Mouse (Mus musculus) hindbrain, embryonic 14.5 days (tissue): ENCODE results near the gene Zfp853. TPM values are rescaled to one million over a fixed set of nuclear protein-coding genes. Genes with fewer than 3 reads are reported as not detected.
A peak's percentile ranks its signal among the peaks of the same experiment; 100 is the strongest.

Experiments
- ATAC-seq: fragments of 200-750 bp; cut with Nextera tagmentation; 2 replicates; pipeline ENCODE4 v1.8.0; 2017; ENCODE audit warnings: moderate number of reproducible peaks, mild to moderate bottlenecking, moderate TSS enrichment, moderate library complexity; ENCODE audit not compliant: low FRiP score
- DNase-seq: peaks from one replicate; pipeline ENCODE4 v3.0.0-alpha.2; 2015; ENCODE audit warnings: low spot score
- H3K27ac ChIP-seq: fragments of 300-500 bp; sonication (generic); 2 replicates; pipeline ENCODE4 v1.5.1; 2014; ENCODE audit warnings: mild to moderate bottlenecking, moderate library complexity
- H3K27me3 ChIP-seq: fragments of 300-500 bp; sonication (generic); 2 replicates; pipeline ENCODE4 v1.6.1; 2014; ENCODE audit warnings: mild to moderate bottlenecking, low read length, mixed read lengths; ENCODE audit not compliant: control insufficient read depth, insufficient read depth
- H3K36me3 ChIP-seq: fragments of 300-500 bp; sonication (generic); replicated peaks from 2 replicates; pipeline ENCODE4 v1.6.1; 2014; ENCODE audit not compliant: control insufficient read depth, insufficient read depth
- H3K4me1 ChIP-seq: fragments of 300-500 bp; sonication (generic); replicated peaks from 2 replicates; pipeline ENCODE4 v1.6.1; 2014; ENCODE audit warnings: antibody characterized with exemption, low read length, mixed read lengths; ENCODE audit not compliant: control insufficient read depth, insufficient read depth
- H3K4me2 ChIP-seq: fragments of 300-500 bp; sonication (generic); replicated peaks from 2 replicates; pipeline ENCODE4 v1.6.1; 2014; ENCODE audit warnings: mild to moderate bottlenecking, moderate library complexity
- H3K4me3 ChIP-seq: fragments of 300-500 bp; sonication (generic); replicated peaks from 2 replicates; pipeline ENCODE4 v1.5.1; 2014; ENCODE audit warnings: mild to moderate bottlenecking, low read length
- H3K9ac ChIP-seq: fragments of 300-500 bp; sonication (generic); 2 replicates; pipeline ENCODE4 v1.6.1; 2014
- H3K9me3 ChIP-seq: fragments of 300-500 bp; sonication (generic); 2 replicates; pipeline ENCODE4 v1.6.1; 2016; ENCODE audit warnings: low read length; ENCODE audit not compliant: control insufficient read depth
- WGBS: fragments of 180-500 bp; shearing (Covaris S2); extraction: QIAGEN DNeasy Blood & Tissue Kit; methylation state at CpG from one replicate; pipeline ENCODE4 v1.1.7; 2014; 5-methylcytosine and 5-hydroxymethylcytosine counted together
- polyA plus RNA-seq: library from polyadenylated mRNA; unstranded; fragments of >200 nt; fragmentation: Nextera tagmentation; extraction: Ambion mirVana; gene quantifications from 2 replicates; pipeline ENCODE4 v1.2.1, GENCODE M21; 2014

Gene Zfp853
- polyA plus RNA-seq, 1 experiment from 2014 or later = 0.43 TPM

DNA sequence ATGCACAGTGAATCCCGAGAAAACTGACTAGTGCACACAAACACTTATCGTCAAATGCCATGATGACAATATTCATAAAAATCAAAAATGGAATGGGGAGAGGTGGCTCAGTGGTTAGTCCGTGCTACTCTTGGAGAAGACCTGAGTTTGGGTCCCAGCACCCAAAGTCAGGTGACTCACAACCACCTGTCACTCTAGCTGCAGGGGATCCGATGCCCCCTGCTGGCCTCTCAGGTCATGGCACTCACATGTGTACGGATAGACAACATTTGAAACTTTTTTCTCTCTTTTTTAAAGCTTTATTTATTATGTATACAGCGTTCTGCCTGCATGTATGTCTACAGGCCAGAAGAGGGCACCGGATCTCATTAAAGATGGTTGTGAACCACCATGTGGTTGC is 5.0 kb upstream of the Zfp853 start:
- peaks cover 46% of the 10 kb centered on the region for H3K36me3 ChIP-seq
- DNase-seq = no peak
- 95% methylated on average over 7 of the region's 7 CpGs for whole genome bisulfite sequencing

DNA sequence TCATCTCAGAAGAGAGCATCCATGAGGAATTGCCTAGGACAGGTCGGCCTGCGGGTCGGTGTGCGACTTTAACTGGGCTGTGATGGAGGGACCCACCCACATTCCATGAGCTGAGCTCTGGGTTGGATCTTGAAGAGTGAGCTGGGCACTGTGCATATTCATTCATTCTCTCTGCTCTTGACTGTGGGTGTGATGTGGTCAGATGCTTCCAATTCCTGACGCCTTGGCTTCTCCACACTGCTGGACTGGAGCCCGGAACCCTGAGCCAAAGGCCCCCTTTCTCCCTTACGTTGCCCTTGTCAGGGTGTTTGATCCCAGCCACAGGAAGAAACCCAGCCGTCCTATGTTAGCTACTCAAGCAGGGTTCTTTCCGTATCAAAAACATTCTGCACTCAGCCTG is 4.6 kb upstream of the Zfp853 start:
- H3K4me3 ChIP-seq = no peak overlapping the region
- no peak overlapping the region for H3K9ac ChIP-seq
- H3K4me2 ChIP-seq = no peak overlapping the region
- no peak for DNase-seq
- H3K27me3 ChIP-seq = peaks cover 17% of the 10 kb centered on the region
- H3K27ac ChIP-seq = no peak overlapping the region
- H3K4me1 ChIP-seq = peaks cover 8% of the 10 kb centered on the region; the same call in 1 of the 2 replicates
- H3K36me3 ChIP-seq = peaks cover 42% of the 10 kb centered on the region
- no peaks in the 10 kb centered on the region for H3K9me3 ChIP-seq
- ATAC-seq = no peak
- WGBS = 94% methylated on average over 9 of the region's 9 CpGs

More for the DNA sequence above, 5.0 kb upstream of the Zfp853 start:
- Histone ChIP-seq H3K27me3 (peaks cover 15% of the 10 kb centered on the region), H3K4me2 (no peak overlapping the region), H3K4me3 (no peak overlapping the region), H3K4me1 (peaks cover 5% of the 10 kb centered on the region; the same call in 1 of the 2 replicates), H3K9ac (no peak overlapping the region), H3K9me3 (no peaks in the 10 kb centered on the region), H3K27ac (no peak overlapping the region)
- no peak for ATAC-seq

DNA sequence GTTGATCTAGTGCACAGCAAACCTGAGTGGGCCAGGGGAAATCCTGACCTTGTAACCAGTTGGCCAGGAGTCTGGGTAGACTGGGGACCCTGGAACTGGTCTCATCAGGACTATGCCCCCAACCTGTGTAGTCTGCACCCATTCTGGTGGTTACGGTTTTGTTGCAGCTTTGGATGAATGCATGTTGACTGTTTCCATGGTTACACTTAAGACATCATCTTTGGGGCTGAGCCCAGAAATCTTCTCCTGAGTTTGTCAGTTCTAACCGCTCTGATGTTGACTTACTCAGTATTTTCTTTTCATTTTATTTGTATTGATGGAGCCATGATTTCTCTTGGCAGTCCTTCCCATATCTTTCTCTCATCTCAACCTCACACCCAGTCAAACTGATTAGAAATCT is 1.9 kb upstream of the Zfp853 start:
- no peak for ATAC-seq
- Histone ChIP-seq H3K4me3 (no peak overlapping the region), H3K27ac (no peak overlapping the region), H3K36me3 (peaks cover 16% of the 10 kb centered on the region), H3K9ac (no peak overlapping the region), H3K4me2 (no peak overlapping the region), H3K9me3 (no peaks in the 10 kb centered on the region), H3K27me3 (peaks cover 42% of the 10 kb centered on the region), H3K4me1 (peaks cover 8% of the 10 kb centered on the region; the same call in 1 of the 2 replicates)
- 83% methylated on average over 2 of the region's 2 CpGs for WGBS
- no peak for DNase-seq

DNA sequence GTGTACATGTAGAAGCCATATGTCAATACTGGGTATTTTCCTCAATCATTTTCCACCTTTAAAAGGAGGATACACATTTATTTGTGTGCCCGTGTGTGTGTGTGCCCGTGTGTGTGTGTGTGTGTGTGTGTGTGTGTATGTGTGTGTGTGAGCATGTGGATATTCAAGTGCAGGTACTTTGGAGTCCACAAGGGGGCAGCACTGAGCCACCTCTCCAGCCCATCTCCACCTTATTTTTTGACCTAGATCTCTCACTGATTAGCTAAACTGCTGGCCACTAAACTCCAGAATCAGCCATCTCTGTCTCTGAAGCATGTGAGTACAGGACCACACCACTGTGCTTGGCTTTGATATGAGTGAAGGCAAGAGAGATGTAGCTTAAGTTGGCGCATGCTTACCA is 1.4 kb upstream of the Zfp853 start:
- ATAC-seq = no peak
- peaks cover 46% of the 10 kb centered on the region for H3K27me3 ChIP-seq

DNA sequence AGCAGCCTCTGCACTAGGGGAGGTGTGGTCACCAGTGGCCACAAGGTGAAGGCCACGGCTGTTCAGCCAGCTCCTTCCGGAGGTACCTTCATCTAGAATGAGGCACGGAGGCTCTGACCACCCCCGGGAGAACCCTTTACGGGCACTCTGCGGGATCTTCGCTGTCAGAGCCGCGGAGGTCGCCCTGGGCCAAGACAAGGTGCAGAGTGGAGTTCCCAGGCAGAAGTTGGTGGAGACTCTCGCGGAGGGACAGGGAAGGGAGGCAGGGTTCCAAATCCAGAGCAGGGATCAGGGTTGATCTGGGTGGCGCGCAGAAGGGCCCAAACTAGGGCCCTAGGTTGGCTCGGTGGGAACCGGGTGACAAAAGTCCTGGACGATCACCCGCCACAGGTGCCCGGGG is 544 bp downstream of the Zfp853 start:
- Histone ChIP-seq H3K36me3 (no peaks in the 10 kb centered on the region), H3K27ac (no peak overlapping the region), H3K4me2 (peak overlapping the region; percentile 83), H3K9me3 (no peaks in the 10 kb centered on the region), H3K4me1 (peaks cover 9% of the 10 kb centered on the region; the same call in 1 of the 2 replicates), H3K27me3 (peaks cover 66% of the 10 kb centered on the region), H3K9ac (peak overlapping the region; percentile 63), H3K4me3 (peak overlapping the region; percentile 45)
- DNase-seq (no peak), ATAC-seq (no peak)
- WGBS = 1% methylated on average over 19 of the region's 19 CpGs

More for the DNA sequence above, 1.4 kb upstream of the Zfp853 start:
- no peak overlapping the region for H3K4me2 ChIP-seq
- H3K27ac ChIP-seq = no peak overlapping the region
- H3K9me3 ChIP-seq = no peaks in the 10 kb centered on the region
- peaks cover 8% of the 10 kb centered on the region; the same call in 1 of the 2 replicates for H3K4me1 ChIP-seq
- H3K4me3 ChIP-seq = no peak overlapping the region
- DNase-seq = no peak
- 93% methylated on average over 3 of the region's 3 CpGs for WGBS
- peaks cover 12% of the 10 kb centered on the region for H3K36me3 ChIP-seq
- no peak overlapping the region for H3K9ac ChIP-seq

DNA sequence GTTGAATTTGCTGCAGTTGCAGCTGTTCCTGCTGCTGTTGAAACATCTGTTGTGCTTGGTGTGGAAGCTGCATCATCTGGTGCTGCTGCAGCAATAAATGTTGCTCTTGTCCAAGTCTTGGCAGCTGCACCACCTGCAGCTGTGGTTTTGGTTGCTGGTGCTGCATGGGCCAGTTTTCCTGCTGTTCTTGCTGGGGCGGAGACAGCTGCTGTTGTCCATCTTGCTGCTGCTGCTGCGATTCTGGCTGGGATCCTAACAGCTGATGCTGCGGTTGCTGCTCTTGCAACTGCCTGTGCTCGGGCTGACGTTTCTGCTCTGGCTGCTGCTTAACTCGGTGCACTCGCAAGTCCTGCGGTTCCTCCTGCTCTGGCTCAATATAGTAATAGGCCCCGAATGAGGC is 4.1 kb downstream of the Zfp853 start:
- Histone ChIP-seq H3K27ac (no peak overlapping the region), H3K36me3 (no peaks in the 10 kb centered on the region), H3K9ac (no peak overlapping the region), H3K4me1 (peaks cover 12% of the 10 kb centered on the region; the same call in 1 of the 2 replicates), H3K4me3 (no peak overlapping the region), H3K9me3 (no peaks in the 10 kb centered on the region), H3K27me3 (peaks cover 79% of the 10 kb centered on the region), H3K4me2 (no peak overlapping the region)
- WGBS = 79% methylated on average over 9 of the region's 9 CpGs
- ATAC-seq = no peak
- no peak for DNase-seq

DNA sequence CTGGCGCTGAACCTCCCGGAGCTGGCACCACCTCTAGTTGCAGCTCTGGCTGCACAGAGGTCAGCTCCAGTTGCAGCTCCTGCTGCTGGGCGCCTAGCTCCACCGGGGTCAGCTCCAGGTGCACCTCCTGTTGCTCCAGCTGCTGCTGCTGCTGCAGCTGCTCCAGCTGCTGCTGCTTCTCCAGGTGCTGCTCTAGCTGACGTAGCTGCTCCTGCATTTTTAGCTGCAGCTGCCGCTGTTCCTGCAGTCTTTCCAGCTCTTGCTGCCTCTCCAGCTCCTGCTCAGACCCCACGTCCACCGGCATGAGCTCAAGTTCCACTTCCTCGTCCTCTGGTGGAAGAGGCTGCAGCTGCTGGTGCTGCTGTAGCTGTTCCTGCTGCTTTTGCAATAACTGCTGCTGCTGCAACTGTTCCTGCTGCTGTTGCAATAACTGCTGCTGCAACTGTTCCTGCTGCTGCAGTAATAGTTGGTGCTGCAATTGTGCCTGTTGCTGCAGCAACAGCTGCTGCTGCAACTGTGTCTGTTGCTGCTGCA is 5.0 kb downstream of the Zfp853 start:
- ATAC-seq (no peak), DNase-seq (no peak)
- no peak overlapping the region for H3K9ac ChIP-seq
- no peak overlapping the region for H3K27ac ChIP-seq
- H3K4me1 ChIP-seq = peaks cover 8% of the 10 kb centered on the region; the same call in 1 of the 2 replicates
- H3K36me3 ChIP-seq = no peaks in the 10 kb centered on the region
- H3K27me3 ChIP-seq = peaks cover 70% of the 10 kb centered on the region
- WGBS = 20% methylated on average over 9 of the region's 9 CpGs
- H3K4me3 ChIP-seq = no peak overlapping the region
- peak overlapping the region; percentile 48 for H3K4me2 ChIP-seq
- H3K9me3 ChIP-seq = no peaks in the 10 kb centered on the region

DNA sequence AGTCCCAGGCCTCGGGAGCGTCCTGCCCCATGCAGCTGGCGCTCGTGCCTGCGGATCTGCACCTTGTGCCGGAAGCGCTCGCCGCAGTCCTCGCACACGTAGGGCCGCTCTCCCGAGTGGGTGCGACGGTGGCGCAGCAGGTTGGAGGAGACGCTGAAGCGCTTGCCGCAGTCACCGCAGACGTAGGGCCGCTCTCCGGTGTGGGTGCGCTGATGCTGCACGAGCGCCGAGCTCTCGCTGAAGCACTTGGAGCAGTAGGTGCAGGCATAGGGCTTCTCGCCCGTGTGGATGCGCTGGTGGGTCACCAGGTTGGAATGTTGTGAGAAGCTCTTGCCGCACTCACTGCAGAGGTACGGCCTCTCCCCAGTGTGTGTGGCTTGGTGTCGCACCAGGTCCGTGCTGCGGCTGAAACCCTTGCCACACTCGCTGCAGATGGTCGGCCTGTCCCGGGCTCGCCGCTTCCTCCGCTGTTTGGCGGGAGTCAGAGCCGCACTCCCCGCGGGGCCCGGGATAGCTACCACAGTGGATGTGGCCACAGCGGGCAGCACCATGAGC is 5.6 kb downstream of the Zfp853 start:
- ATAC-seq (no peak), DNase-seq (no peak)
- Histone ChIP-seq H3K4me1 (0 out of 2 replicates have a peak, but pooled peaks cover 4% of the 10 kb centered on the region), H3K9ac (0 out of 2 replicates have a peak overlapping the region, but pooled peaks have one; percentile 24), H3K4me3 (peak overlapping the region; percentile 11; the same call in 1 of the 2 replicates), H3K4me2 (peak overlapping the region; percentile 48), H3K27ac (no peak overlapping the region), H3K9me3 (no peaks in the 10 kb centered on the region), H3K36me3 (no peaks in the 10 kb centered on the region), H3K27me3 (peaks cover 65% of the 10 kb centered on the region)
- 2% methylated on average over 48 of the region's 48 CpGs for WGBS

DNA sequence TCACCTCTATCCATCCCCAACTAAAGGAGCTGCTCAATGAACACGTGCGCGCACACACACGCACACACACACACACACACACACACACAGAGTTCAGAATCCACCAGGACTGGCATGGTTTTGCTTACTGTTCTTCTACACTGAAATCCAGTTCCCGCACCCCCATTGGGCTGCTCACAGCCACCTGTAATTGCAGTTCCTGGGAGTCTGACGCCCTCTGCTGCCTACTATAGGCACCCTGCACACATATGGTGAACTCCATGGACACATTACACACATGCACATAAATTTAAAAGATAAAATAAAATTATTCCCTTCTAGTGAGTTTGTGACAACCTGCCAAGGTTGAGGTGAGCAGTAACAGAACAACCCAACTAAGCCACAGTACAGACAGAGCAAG is 8.7 kb downstream of the Zfp853 start:
- WGBS = 40% methylated on average over 6 of the region's 6 CpGs
- Histone ChIP-seq H3K4me1 (0 out of 2 replicates have a peak, but pooled peaks cover 4% of the 10 kb centered on the region), H3K36me3 (no peaks in the 10 kb centered on the region), H3K9me3 (no peaks in the 10 kb centered on the region), H3K27ac (no peak overlapping the region), H3K9ac (no peak overlapping the region), H3K4me2 (no peak overlapping the region), H3K4me3 (no peak overlapping the region), H3K27me3 (peaks cover 37% of the 10 kb centered on the region)
- DNase-seq (no peak), ATAC-seq (no peak)
